Mouse (Mus musculus) megakaryocyte, embryonic 14.5 days (primary cell): ENCODE data around the gene Cenps.

Experiments
- FLI1 ChIP-seq: IDR thresholded peaks from 2 replicates; pipeline ENCODE4 v1.6.1; 2012; ENCODE audit warnings: low read length, inconsistent platforms, mixed read lengths
- GATA1 ChIP-seq: IDR thresholded peaks from 3 replicates; pipeline ENCODE4 v1.6.1; 2012; ENCODE audit warnings: mixed read lengths, low read length, inconsistent platforms, borderline replicate concordance

- TF ChIP-seq GATA1 (no peak), FLI1 (no peak)
Measured at GRCm38 (mm10) chr4:149178328-149178727, 40.9 kb upstream of the Cenps start.
